Mouse (Mus musculus) ES-E14 (cell line): ENCODE results near the gene Fblim1.

Experiments used
- HCFC1 ChIP-seq: IDR thresholded peaks from 2 replicates; pipeline ENCODE4 v1.6.1; 2012; ENCODE audit warnings: low read length, inconsistent platforms, borderline replicate concordance; ENCODE audit not compliant: insufficient read depth
- MAFK ChIP-seq: IDR thresholded peaks from 2 replicates; pipeline ENCODE4 v1.6.1; 2014; ENCODE audit warnings: mild to moderate bottlenecking, low read depth, low read length, inconsistent platforms; ENCODE audit not compliant: insufficient read depth
- ZNF384 ChIP-seq: IDR thresholded peaks from 2 replicates; pipeline ENCODE4 v1.6.1; 2012; ENCODE audit warnings: low read depth, low read length, inconsistent platforms

DNA sequence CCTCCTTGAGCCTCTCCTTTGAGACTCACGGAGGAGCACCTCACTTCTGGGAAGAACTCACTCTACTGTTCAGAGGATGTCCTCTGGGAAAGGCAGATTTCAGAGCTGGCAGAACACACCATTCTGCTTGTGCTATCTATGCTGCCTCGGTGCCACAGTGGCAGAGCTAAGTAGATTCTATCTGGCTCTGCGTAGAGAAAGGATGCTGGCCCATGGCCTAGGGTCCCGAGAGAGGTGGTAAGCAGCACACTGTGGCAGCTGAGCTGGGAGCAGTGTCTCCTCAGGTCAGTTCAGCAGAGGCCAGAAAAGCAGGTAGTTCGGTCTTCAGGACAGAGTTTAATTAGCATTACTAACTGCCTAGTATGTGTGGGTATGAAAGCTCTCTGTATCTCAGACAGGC is 42.4 kb upstream of the Fblim1 start:
- TF ChIP-seq MAFK (no peak), HCFC1 (no peak), ZNF384 (no peak)
